In the genomic region with DNA sequence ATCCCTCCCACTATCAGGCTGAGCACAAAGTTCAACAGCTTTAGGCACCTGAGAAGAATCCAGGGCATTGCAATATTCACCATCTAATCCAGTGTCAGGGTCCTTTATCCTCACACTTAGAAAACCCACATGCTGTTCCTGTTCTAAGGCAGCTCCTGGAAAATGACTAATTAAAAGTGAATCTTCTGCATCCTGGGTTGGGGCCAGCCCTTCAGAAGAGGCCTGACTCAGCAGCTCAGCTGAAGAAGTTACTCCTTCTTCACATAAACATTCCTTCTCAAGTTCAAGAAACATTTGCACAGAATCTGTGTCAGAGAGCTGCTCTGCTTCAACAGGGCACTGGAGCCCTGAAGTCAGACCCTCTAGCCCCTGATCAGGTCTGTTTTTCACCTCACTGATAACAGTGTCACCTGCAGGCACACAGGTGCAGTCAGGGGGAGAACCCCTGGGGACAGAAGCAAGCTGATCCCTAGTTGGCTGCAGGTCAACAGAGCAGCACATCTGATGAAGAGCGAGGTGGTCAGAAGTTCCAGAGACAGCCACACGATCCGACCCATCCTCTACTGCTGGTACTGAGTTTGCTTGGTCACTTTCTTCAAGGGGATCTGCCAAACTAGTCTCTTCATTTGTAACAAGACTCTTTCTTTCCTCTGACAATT, we compare ENCODE assay signal across 9 mouse cellular contexts.
DNase-seq lines count a peak whose midpoint lies in the region; ATAC-seq lines count a peak whose summit lies in the region.
"Had no signal": no experiment of that assay in that cellular context is flagged by ENCODE, and none has a peak within 500 bp of the region (broad histone marks: within the 10 kb centered on the region; RNA-seq: fewer than 3 reads in every experiment).

No protein-coding gene starts in this region.

- peaks cover 72% of the 10 kb centered on the region for H3K4me1 ChIP-seq in hindbrain, embryonic 14.5 days (replicated peaks; ENCODE audit: control insufficient read depth, insufficient read depth, low read length)
- peaks cover 84% of the 10 kb centered on the region for H3K4me1 ChIP-seq in hindbrain, embryonic 10.5 days (replicated peaks)
- peaks cover 75% of the 10 kb centered on the region for H3K4me1 ChIP-seq in midbrain, embryonic 15.5 days
- H3K4me1 ChIP-seq in midbrain, embryonic 11.5 days (ENCODE audit: control insufficient read depth, insufficient read depth, low read length), result peaks cover 46% of the 10 kb centered on the region
- peaks cover 72% of the 10 kb centered on the region for H3K4me1 ChIP-seq in embryonic facial prominence, embryonic 12.5 days
- peaks cover 79% of the 10 kb centered on the region for H3K4me1 ChIP-seq in neural tube, embryonic 13.5 days (replicated peaks)

- H3K9ac ChIP-seq in hindbrain, embryonic 14.5 days, result no peak overlapping the region
- H3K9ac ChIP-seq in midbrain, embryonic 15.5 days, result no peak overlapping the region
- H3K9ac ChIP-seq in midbrain, embryonic 11.5 days (ENCODE audit: low read length), result no peak overlapping the region
- no peak overlapping the region for H3K9ac ChIP-seq in embryonic facial prominence, embryonic 12.5 days
- peak overlapping the region; percentile 26; the same call in 1 of the 2 replicates for H3K9ac ChIP-seq in neural tube, embryonic 13.5 days

- WGBS in hindbrain, embryonic 14.5 days, result 80% methylated on average over 3 of the region's 3 CpGs
- 82% methylated on average over 3 of the region's 3 CpGs for WGBS in hindbrain, embryonic 10.5 days
- WGBS in midbrain, embryonic 15.5 days, result 87% methylated on average over 3 of the region's 3 CpGs
- 94% methylated on average over 3 of the region's 3 CpGs for WGBS in midbrain, embryonic 11.5 days
- 89% methylated on average over 3 of the region's 3 CpGs for WGBS in embryonic facial prominence, embryonic 12.5 days
- 92% methylated on average over 3 of the region's 3 CpGs for whole genome bisulfite sequencing in neural tube, embryonic 13.5 days

- H3K36me3 ChIP-seq in hindbrain, embryonic 14.5 days (replicated peaks; ENCODE audit: control insufficient read depth, insufficient read depth), result 0 out of 2 replicates have a peak, but pooled peaks cover 13% of the 10 kb centered on the region
- H3K36me3 ChIP-seq in hindbrain, embryonic 10.5 days, result peaks cover 50% of the 10 kb centered on the region
- H3K36me3 ChIP-seq in midbrain, embryonic 15.5 days (replicated peaks), result no peaks in the 10 kb centered on the region
- no peaks in the 10 kb centered on the region; the same call in 1 of the 2 replicates for H3K36me3 ChIP-seq in midbrain, embryonic 11.5 days (ENCODE audit: control insufficient read depth, insufficient read depth, low read length)
- 0 out of 2 replicates have a peak, but pooled peaks cover 12% of the 10 kb centered on the region for H3K36me3 ChIP-seq in embryonic facial prominence, embryonic 12.5 days
- H3K36me3 ChIP-seq in neural tube, embryonic 13.5 days, result 0 out of 2 replicates have a peak, but pooled peaks cover 2% of the 10 kb centered on the region

- DNase-seq in hindbrain, embryonic 14.5 days (ENCODE audit: low spot score), result no peak
- no peak for DNase-seq in hindbrain, embryonic 10.5 days (ENCODE audit: low spot score)
- DNase-seq in midbrain, embryonic 11.5 days (ENCODE audit: low spot score, missing footprints), result no peak
- no peak for DNase-seq in adrenal gland, postnatal 10 days

- H3K4me2 ChIP-seq in hindbrain, embryonic 14.5 days (replicated peaks), result peak overlapping the region; percentile 17; the same call in 1 of the 2 replicates
- H3K4me2 ChIP-seq in midbrain, embryonic 15.5 days, result 0 out of 2 replicates have a peak overlapping the region, but pooled peaks have one; percentile 78
- no peak overlapping the region for H3K4me2 ChIP-seq in midbrain, embryonic 11.5 days
- peak overlapping the region; percentile 80; the same call in 1 of the 2 replicates for H3K4me2 ChIP-seq in embryonic facial prominence, embryonic 12.5 days (replicated peaks)
- H3K4me2 ChIP-seq in neural tube, embryonic 13.5 days, result peak overlapping the region; percentile 80
- H3K4me2 ChIP-seq: liver, embryonic 11.5 days had no signal

- H3K9me3 ChIP-seq in hindbrain, embryonic 14.5 days (ENCODE audit: control insufficient read depth, low read length), result no peaks in the 10 kb centered on the region
- no peaks in the 10 kb centered on the region for H3K9me3 ChIP-seq in hindbrain, embryonic 10.5 days
- no peaks in the 10 kb centered on the region for H3K9me3 ChIP-seq in midbrain, embryonic 15.5 days
- no peaks in the 10 kb centered on the region for H3K9me3 ChIP-seq in midbrain, embryonic 11.5 days (ENCODE audit: control insufficient read depth, low read length)
- H3K9me3 ChIP-seq in embryonic facial prominence, embryonic 12.5 days, result no peaks in the 10 kb centered on the region
- H3K9me3 ChIP-seq in neural tube, embryonic 13.5 days, result no peaks in the 10 kb centered on the region

- no peak for ATAC-seq in hindbrain, embryonic 14.5 days (ENCODE audit: low FRiP score)
- ATAC-seq in midbrain, embryonic 15.5 days (replicated peaks), result no peak
- ATAC-seq in midbrain, embryonic 11.5 days (ENCODE audit: low FRiP score), result no peak
- no peak for ATAC-seq in embryonic facial prominence, embryonic 12.5 days (ENCODE audit: insufficient number of reproducible peaks, insufficient read depth, low FRiP score, low TSS enrichment)
- ATAC-seq in neural tube, embryonic 13.5 days (ENCODE audit: low read depth), result no peak
- ATAC-seq: Patski had no signal

- H3K27me3 ChIP-seq in hindbrain, embryonic 14.5 days (ENCODE audit: control insufficient read depth, insufficient read depth, low read length), result no peaks in the 10 kb centered on the region
- no peaks in the 10 kb centered on the region for H3K27me3 ChIP-seq in hindbrain, embryonic 10.5 days (ENCODE audit: insufficient read depth, poor library complexity, severe bottlenecking)
- H3K27me3 ChIP-seq in midbrain, embryonic 15.5 days (replicated peaks), result no peaks in the 10 kb centered on the region
- H3K27me3 ChIP-seq in midbrain, embryonic 11.5 days (ENCODE audit: control insufficient read depth, insufficient read depth, low read length), result no peaks in the 10 kb centered on the region
- H3K27me3 ChIP-seq in embryonic facial prominence, embryonic 12.5 days, result no peaks in the 10 kb centered on the region
- H3K27me3 ChIP-seq in neural tube, embryonic 13.5 days, result no peaks in the 10 kb centered on the region
- H3K27me3 ChIP-seq: Patski had no signal

- H3K4me3 ChIP-seq in hindbrain, embryonic 14.5 days (replicated peaks; ENCODE audit: low read length), result no peak overlapping the region
- no peak overlapping the region for H3K4me3 ChIP-seq in hindbrain, embryonic 10.5 days
- no peak overlapping the region for H3K4me3 ChIP-seq in midbrain, embryonic 15.5 days
- no peak overlapping the region for H3K4me3 ChIP-seq in midbrain, embryonic 11.5 days (ENCODE audit: low read depth, low read length)
- H3K4me3 ChIP-seq in embryonic facial prominence, embryonic 12.5 days, result no peak overlapping the region
- H3K4me3 ChIP-seq in neural tube, embryonic 13.5 days, result 0 out of 2 replicates have a peak overlapping the region, but pooled peaks have one; percentile 6

- H3K27ac ChIP-seq in hindbrain, embryonic 14.5 days, result no peak overlapping the region
- no peak overlapping the region for H3K27ac ChIP-seq in hindbrain, embryonic 10.5 days
- H3K27ac ChIP-seq in midbrain, embryonic 15.5 days, result no peak overlapping the region
- H3K27ac ChIP-seq in midbrain, embryonic 11.5 days (ENCODE audit: low read depth, low read length), result no peak overlapping the region
- H3K27ac ChIP-seq in embryonic facial prominence, embryonic 12.5 days, result no peak overlapping the region
- H3K27ac ChIP-seq in neural tube, embryonic 13.5 days (replicated peaks), result 0 out of 2 replicates have a peak overlapping the region, but pooled peaks have one; percentile 5
